Mouse (Mus musculus): ENCODE results near the gene Crisp4. TPM values are rescaled to one million over a fixed set of nuclear protein-coding genes. Genes with fewer than 3 reads are reported as not detected.

Gene Crisp4
- polyA plus RNA-seq, 1 experiment from 2014 or later, result not detected

GRCm38 (mm10) chr1:18105029-18105865 lies 40.5 kb downstream of the Crisp4 start:
- no peaks in the 10 kb centered on the region for H3K36me3 ChIP-seq (replicated peaks; ENCODE audit: insufficient read depth, low read length)
- no peaks in the 10 kb centered on the region for H3K4me1 ChIP-seq (ENCODE audit: insufficient read depth)
- H3K9ac ChIP-seq (replicated peaks), result no peak overlapping the region
- 78% methylated on average over 1 of the region's 1 CpGs for WGBS (ENCODE audit: insufficient replicate concordance)
- no peaks in the 10 kb centered on the region for H3K27me3 ChIP-seq (ENCODE audit: insufficient read depth, low read length)
- H3K4me3 ChIP-seq (ENCODE audit: low read depth, low read length), result no peak overlapping the region
- TF ChIP-seq EP300 (IDR thresholded peaks at IDR 0.05; ENCODE audit: low read depth), result no peak
- no peak for TF ChIP-seq CTCF (IDR thresholded peaks at IDR 0.05; ENCODE audit: low read depth)
- no peak for DNase-seq
- ATAC-seq, result no peak
- no peak overlapping the region for H3K27ac ChIP-seq (ENCODE audit: low read depth)
- no peaks in the 10 kb centered on the region for H3K9me3 ChIP-seq (ENCODE audit: low read length)
- no peak overlapping the region for H3K4me2 ChIP-seq (ENCODE audit: low read depth, low read length)

Other genes with a start within 250 kb of the Crisp4 start
- not detected in 2 replicates for gene Defb18, start 91.5 kb upstream of the Crisp4 start, polyA plus RNA-seq (2015; fragmentation: Nextera tagmentation; extraction: Ambion mirVana)
- gene Defb41, start 119.2 kb upstream of the Crisp4 start, polyA plus RNA-seq (2015; fragmentation: Nextera tagmentation; extraction: Ambion mirVana), result not detected in 2 replicates